Mouse (Mus musculus) spleen, adult 2 months (tissue): ENCODE data around the gene Calcrl.

Source experiments
- CTCF ChIP-seq: fragments of 200-500 bp; IDR thresholded peaks from 2 replicates; pipeline ENCODE4 v1.5.1; 2011; ENCODE audit warnings: mild to moderate bottlenecking, inconsistent platforms; ENCODE audit not compliant: insufficient read depth, insufficient read length, insufficient replicate concordance; ENCODE audit errors: extremely low read depth
- POLR2A ChIP-seq: fragments of 200-500 bp; IDR thresholded peaks from 2 replicates; pipeline ENCODE4 v1.6.1; 2011; ENCODE audit warnings: low read depth, low read length, inconsistent platforms

DNA sequence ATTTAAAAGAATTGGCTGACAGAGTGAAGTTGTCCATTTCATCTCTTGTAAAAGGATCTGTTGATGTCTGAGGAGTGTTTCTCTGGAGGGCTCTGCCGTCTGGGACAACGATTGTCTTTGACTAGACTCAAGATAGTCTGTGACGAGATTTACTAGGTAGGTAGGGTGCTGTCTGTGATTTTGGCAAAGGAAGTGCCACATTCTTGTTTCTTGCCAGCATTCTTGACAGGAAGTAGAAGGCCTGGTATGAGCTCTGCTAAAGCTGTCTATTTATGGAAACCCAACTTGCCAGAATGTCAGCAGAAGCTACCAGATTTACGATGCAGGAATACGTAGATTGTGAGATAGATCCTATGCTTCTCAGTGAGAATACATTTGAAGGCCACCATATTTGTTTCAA, 16.7 kb upstream of the Calcrl start:
- TF ChIP-seq CTCF (no peak), POLR2A (no peak)
